Mouse (Mus musculus) E14TG2a.4 (cell line): ENCODE measurements around the gene Armc9.

Experiments
- CTCF ChIP-seq: conservative IDR thresholded peaks from 2 replicates; pipeline ENCODE4 v1.5.1; 2014; ENCODE audit warnings: low read length
- POU5F1 ChIP-seq: IDR thresholded peaks from 2 replicates; pipeline ENCODE4 v1.6.1; 2014; ENCODE audit warnings: low read length, borderline replicate concordance

DNA sequence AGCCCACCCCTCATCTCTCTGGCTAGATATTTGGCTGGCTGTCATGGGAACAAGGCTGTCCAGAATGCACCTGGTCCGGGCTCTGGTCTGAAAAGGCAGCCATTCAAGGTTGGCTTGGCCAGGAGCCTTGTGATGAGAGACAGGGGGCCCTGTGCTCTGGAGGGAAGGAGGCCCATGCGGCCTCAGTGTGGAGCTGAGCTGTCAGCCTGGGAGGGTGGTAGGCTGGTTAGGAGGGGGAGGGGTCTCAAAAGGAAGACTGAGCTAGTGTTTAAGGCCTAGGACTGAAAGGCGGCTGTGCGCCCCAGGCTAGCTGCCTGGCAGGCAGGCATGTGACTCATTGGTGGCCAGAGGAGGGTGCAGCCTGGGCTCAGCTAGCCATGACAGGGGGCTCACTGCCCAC is 139.9 kb downstream of the Armc9 start:
- TF ChIP-seq CTCF: no peak
- no peak for TF ChIP-seq POU5F1
